Mouse (Mus musculus): ENCODE measurements around the gene Gm21992. TPM values are rescaled to one million over a fixed set of nuclear protein-coding genes. Genes with fewer than 3 reads are reported as not detected.
A peak's percentile ranks its signal among the peaks of the same experiment; 100 is the strongest.

The Gm21992 gene
- polyA plus RNA-seq, 1 experiment = 22.2 TPM

DNA sequence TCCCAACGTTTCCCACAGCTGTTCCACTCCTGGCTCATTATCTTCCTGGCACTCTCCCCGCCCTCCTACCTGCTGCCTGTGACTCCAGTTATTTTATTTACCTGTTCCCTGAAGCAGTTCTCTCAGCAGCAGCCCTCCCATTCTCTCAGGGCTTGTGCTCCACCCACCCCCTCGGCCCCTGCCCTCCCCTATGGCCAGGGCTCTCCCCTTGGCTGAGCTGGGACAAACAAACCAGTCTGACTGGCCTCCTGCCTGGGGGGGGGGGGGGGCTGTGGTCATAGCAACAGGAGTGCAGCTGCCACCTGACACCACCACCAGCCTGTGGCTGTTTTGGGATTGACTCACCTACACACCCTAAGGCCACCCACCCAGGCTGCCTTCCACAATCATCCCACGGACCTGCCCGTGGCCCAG is 92.1 kb downstream of the Gm21992 start:
- Histone ChIP-seq H3K27ac (ENCODE audit: insufficient read depth, low read length) (no peak overlapping the region), H3K36me3 (ENCODE audit: control insufficient read depth, insufficient read depth, low read length, poor library complexity, severe bottlenecking) (no peaks in the 10 kb centered on the region), H3K9me3 (replicated peaks; ENCODE audit: control insufficient read depth, insufficient read depth, low read length, poor library complexity, severe bottlenecking) (no peaks in the 10 kb centered on the region), H3K27me3 (ENCODE audit: control insufficient read depth, insufficient read depth, low read length, poor library complexity, severe bottlenecking) (no peaks in the 10 kb centered on the region), H3K4me1 (ENCODE audit: control insufficient read depth, insufficient read depth, low read length) (peaks cover 10% of the 10 kb centered on the region), H3K4me3 (ENCODE audit: low read depth, low read length) (no peak overlapping the region), H3K9ac (ENCODE audit: low read depth, poor library complexity, severe bottlenecking) (no peak overlapping the region)
- TF ChIP-seq CTCF (IDR thresholded peaks at IDR 0.05; ENCODE audit: low read depth, low read length) = no peak
- TF ChIP-seq EP300 (IDR thresholded peaks at IDR 0.05; ENCODE audit: insufficient read depth, low read depth, low read length) = peak; percentile 43; the same call in 1 of the 2 replicates
- TF ChIP-seq POLR2A (IDR thresholded peaks at IDR 0.05; ENCODE audit: insufficient read depth, low read length) = no peak

DNA sequence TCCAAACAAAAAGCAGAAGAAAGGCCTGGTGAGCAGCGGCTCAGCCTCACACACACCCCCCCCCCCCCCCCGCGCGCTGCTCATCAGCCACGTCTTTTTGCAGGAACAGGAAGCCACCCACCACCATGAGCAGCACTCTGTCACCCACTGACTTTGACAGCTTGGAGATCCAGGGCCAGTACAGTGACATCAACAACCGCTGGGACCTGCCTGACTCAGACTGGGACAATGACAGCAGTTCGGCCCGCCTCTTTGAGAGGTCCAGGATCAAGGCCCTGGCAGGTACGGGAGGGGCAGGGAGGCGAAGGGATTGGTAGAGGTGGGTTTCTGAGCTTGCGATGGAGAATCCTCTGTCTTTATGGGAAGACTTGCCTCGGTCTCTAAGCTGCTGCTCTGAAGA is 92.7 kb downstream of the Gm21992 start:
- no peak overlapping the region for H3K9ac ChIP-seq (ENCODE audit: low read depth, poor library complexity, severe bottlenecking)
- no peaks in the 10 kb centered on the region for H3K36me3 ChIP-seq (ENCODE audit: control insufficient read depth, insufficient read depth, low read length, poor library complexity, severe bottlenecking)
- H3K9me3 ChIP-seq (replicated peaks; ENCODE audit: control insufficient read depth, insufficient read depth, low read length, poor library complexity, severe bottlenecking) = no peaks in the 10 kb centered on the region
- H3K27ac ChIP-seq (ENCODE audit: insufficient read depth, low read length) = no peak overlapping the region
- no peaks in the 10 kb centered on the region; the same call in 1 of the 2 replicates for H3K27me3 ChIP-seq (ENCODE audit: control insufficient read depth, insufficient read depth, low read length, poor library complexity, severe bottlenecking)
- H3K4me1 ChIP-seq (ENCODE audit: control insufficient read depth, insufficient read depth, low read length) = peaks cover 10% of the 10 kb centered on the region
- no peak for TF ChIP-seq CTCF (IDR thresholded peaks at IDR 0.05; ENCODE audit: low read depth, low read length)
- no peak for TF ChIP-seq EP300 (IDR thresholded peaks at IDR 0.05; ENCODE audit: insufficient read depth, low read depth, low read length)
- no peak for TF ChIP-seq POLR2A (IDR thresholded peaks at IDR 0.05; ENCODE audit: insufficient read depth, low read length)
- no peak overlapping the region for H3K4me3 ChIP-seq (ENCODE audit: low read depth, low read length)

DNA sequence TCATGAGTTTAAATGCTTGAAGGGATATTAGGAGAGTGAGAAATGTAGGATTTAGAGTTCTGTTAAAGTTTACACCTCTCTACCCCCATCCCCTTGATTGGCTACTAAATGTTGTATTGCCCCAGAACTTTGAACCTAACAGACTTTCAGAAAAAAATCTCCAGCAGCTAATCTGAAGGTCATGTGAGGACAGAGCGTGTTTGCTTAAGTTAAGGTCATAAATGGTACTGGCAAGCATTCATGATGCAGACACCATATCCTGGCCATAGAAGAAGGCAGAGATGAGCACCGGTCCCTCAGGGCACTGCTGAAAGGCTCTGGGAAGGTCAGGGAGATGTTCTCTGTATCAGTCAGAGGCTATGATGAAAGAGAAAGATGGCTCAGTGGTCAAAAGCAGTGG is 94.1 kb downstream of the Gm21992 start:
- Histone ChIP-seq H3K27me3 (ENCODE audit: control insufficient read depth, insufficient read depth, low read length, poor library complexity, severe bottlenecking) (peaks cover 2% of the 10 kb centered on the region; the same call in 1 of the 2 replicates), H3K4me3 (ENCODE audit: low read depth, low read length) (no peak overlapping the region), H3K4me1 (ENCODE audit: control insufficient read depth, insufficient read depth, low read length) (peaks cover 10% of the 10 kb centered on the region), H3K27ac (ENCODE audit: insufficient read depth, low read length) (no peak overlapping the region), H3K36me3 (ENCODE audit: control insufficient read depth, insufficient read depth, low read length, poor library complexity, severe bottlenecking) (no peaks in the 10 kb centered on the region), H3K9me3 (replicated peaks; ENCODE audit: control insufficient read depth, insufficient read depth, low read length, poor library complexity, severe bottlenecking) (no peaks in the 10 kb centered on the region), H3K9ac (ENCODE audit: low read depth, poor library complexity, severe bottlenecking) (no peak overlapping the region)
- TF ChIP-seq CTCF (IDR thresholded peaks at IDR 0.05; ENCODE audit: low read depth, low read length) (no peak), POLR2A (IDR thresholded peaks at IDR 0.05; ENCODE audit: insufficient read depth, low read length) (no peak), EP300 (IDR thresholded peaks at IDR 0.05; ENCODE audit: insufficient read depth, low read depth, low read length) (no peak)

DNA sequence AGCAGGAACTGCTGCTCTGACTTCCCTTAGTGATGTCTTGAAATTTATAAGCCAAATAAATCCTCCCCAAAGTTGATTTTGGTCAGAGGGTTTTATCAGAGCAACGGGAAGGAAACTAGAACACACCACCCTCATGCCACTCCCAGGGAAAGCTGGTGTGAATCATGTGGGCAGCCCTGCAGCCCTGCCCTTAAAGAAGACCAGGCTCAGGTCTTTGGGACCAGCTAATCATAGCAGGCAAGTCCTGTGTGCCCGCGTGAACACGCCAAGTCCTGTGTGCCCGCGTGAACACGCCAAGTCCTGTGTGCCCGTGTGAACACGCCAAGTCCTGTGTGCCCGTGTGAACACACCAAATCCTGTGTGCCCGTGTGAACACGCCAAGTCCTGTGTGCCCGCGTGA is 94.7 kb downstream of the Gm21992 start:
- no peaks in the 10 kb centered on the region for H3K9me3 ChIP-seq (replicated peaks; ENCODE audit: control insufficient read depth, insufficient read depth, low read length, poor library complexity, severe bottlenecking)
- peaks cover 3% of the 10 kb centered on the region; the same call in 1 of the 2 replicates for H3K27me3 ChIP-seq (ENCODE audit: control insufficient read depth, insufficient read depth, low read length, poor library complexity, severe bottlenecking)
- no peaks in the 10 kb centered on the region for H3K36me3 ChIP-seq (ENCODE audit: control insufficient read depth, insufficient read depth, low read length, poor library complexity, severe bottlenecking)
- peaks cover 10% of the 10 kb centered on the region for H3K4me1 ChIP-seq (ENCODE audit: control insufficient read depth, insufficient read depth, low read length)
- H3K9ac ChIP-seq (ENCODE audit: low read depth, poor library complexity, severe bottlenecking) = no peak overlapping the region
- TF ChIP-seq EP300 (IDR thresholded peaks at IDR 0.05; ENCODE audit: insufficient read depth, low read depth, low read length) (no peak), CTCF (IDR thresholded peaks at IDR 0.05; ENCODE audit: low read depth, low read length) (no peak), POLR2A (IDR thresholded peaks at IDR 0.05; ENCODE audit: insufficient read depth, low read length) (no peak)
- H3K27ac ChIP-seq (ENCODE audit: insufficient read depth, low read length) = no peak overlapping the region
- no peak overlapping the region for H3K4me3 ChIP-seq (ENCODE audit: low read depth, low read length)

DNA sequence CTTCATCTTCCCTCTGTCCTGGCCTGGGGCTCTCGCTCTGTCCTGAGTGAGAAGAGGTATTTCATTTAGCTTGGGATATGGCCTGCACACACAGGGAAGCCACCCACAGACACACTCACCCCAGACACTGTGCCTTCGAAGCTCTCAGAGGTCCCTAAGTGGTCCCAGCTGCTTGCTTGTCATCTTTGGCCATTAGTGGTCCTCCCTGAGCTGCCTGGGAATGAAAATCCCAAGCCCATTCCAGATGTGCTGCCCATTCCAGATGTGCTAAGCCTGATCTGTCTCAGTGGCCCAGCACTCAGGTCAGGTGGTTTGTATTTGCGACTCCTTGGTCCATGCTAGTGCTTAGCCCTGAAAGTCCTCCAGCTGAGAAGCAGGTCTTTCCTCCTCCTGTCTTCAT is 97.5 kb downstream of the Gm21992 start:
- H3K9me3 ChIP-seq (replicated peaks; ENCODE audit: control insufficient read depth, insufficient read depth, low read length, poor library complexity, severe bottlenecking) = no peaks in the 10 kb centered on the region
- H3K36me3 ChIP-seq (ENCODE audit: control insufficient read depth, insufficient read depth, low read length, poor library complexity, severe bottlenecking) = no peaks in the 10 kb centered on the region
- no peak overlapping the region for H3K9ac ChIP-seq (ENCODE audit: low read depth, poor library complexity, severe bottlenecking)
- TF ChIP-seq EP300 (IDR thresholded peaks at IDR 0.05; ENCODE audit: insufficient read depth, low read depth, low read length) = no peak
- no peak for TF ChIP-seq POLR2A (IDR thresholded peaks at IDR 0.05; ENCODE audit: insufficient read depth, low read length)
- no peak for TF ChIP-seq CTCF (IDR thresholded peaks at IDR 0.05; ENCODE audit: low read depth, low read length)
- no peak overlapping the region for H3K27ac ChIP-seq (ENCODE audit: insufficient read depth, low read length)
- peaks cover 3% of the 10 kb centered on the region; the same call in 1 of the 2 replicates for H3K27me3 ChIP-seq (ENCODE audit: control insufficient read depth, insufficient read depth, low read length, poor library complexity, severe bottlenecking)
- H3K4me3 ChIP-seq (ENCODE audit: low read depth, low read length) = no peak overlapping the region
- peaks cover 2% of the 10 kb centered on the region for H3K4me1 ChIP-seq (ENCODE audit: control insufficient read depth, insufficient read depth, low read length)

DNA sequence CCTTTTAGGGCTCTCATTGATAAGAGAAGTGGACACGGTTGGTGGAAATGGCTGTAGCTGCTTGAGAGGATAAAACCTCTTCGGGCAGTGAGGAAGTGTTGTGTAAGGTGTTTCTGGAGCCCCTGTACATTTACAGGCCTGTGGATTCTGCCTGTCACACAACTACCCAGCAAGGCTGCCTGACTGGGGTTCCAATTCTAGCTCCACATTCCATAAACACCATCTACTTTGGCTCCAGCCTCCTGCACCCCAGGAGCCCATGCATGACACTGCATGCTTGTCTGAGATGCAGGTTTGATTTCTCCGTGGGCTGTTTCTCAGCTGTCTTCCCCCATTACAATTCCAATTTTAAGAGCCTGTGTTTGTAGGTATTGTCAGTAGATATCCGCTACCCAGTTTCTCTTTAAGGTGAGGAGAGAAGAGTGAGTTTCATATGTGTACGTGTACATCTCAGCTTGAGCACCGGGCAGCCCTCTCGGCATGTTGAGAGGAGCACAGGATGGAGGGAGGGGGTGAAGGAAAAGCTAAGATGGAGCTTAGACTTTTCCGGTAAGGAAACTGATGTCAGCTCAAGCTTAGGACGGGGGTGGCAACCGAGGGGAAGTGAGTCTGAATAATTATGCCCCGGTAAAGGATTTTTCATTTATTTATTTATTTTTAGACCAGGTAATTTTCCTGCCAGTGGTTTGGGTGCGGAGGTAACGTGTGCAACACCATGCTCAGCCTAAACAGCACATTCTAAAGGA is 98.5 kb downstream of the Gm21992 start:
- Histone ChIP-seq H3K9me3 (replicated peaks; ENCODE audit: control insufficient read depth, insufficient read depth, low read length, poor library complexity, severe bottlenecking) (no peaks in the 10 kb centered on the region), H3K27ac (ENCODE audit: insufficient read depth, low read length) (no peak overlapping the region), H3K27me3 (ENCODE audit: control insufficient read depth, insufficient read depth, low read length, poor library complexity, severe bottlenecking) (peaks cover 3% of the 10 kb centered on the region; the same call in 1 of the 2 replicates), H3K4me3 (ENCODE audit: low read depth, low read length) (peak overlapping the region; percentile 62), H3K9ac (ENCODE audit: low read depth, poor library complexity, severe bottlenecking) (peak overlapping the region; percentile 65; the same call in 1 of the 2 replicates), H3K4me1 (ENCODE audit: control insufficient read depth, insufficient read depth, low read length) (no peaks in the 10 kb centered on the region), H3K36me3 (ENCODE audit: control insufficient read depth, insufficient read depth, low read length, poor library complexity, severe bottlenecking) (no peaks in the 10 kb centered on the region)
- TF ChIP-seq CTCF (IDR thresholded peaks at IDR 0.05; ENCODE audit: low read depth, low read length) (no peak), POLR2A (IDR thresholded peaks at IDR 0.05; ENCODE audit: insufficient read depth, low read length) (no peak), EP300 (IDR thresholded peaks at IDR 0.05; ENCODE audit: insufficient read depth, low read depth, low read length) (no peak)

Measured in ES-Bruce4 (cell line).